Mouse (Mus musculus): ENCODE data around the gene Dusp18. TPM values are rescaled to one million over a fixed set of nuclear protein-coding genes. Genes with fewer than 3 reads are reported as not detected.

Dusp18 gene
- polyA plus RNA-seq, 2 experiments, result 0.16 to 0.20 TPM

DNA sequence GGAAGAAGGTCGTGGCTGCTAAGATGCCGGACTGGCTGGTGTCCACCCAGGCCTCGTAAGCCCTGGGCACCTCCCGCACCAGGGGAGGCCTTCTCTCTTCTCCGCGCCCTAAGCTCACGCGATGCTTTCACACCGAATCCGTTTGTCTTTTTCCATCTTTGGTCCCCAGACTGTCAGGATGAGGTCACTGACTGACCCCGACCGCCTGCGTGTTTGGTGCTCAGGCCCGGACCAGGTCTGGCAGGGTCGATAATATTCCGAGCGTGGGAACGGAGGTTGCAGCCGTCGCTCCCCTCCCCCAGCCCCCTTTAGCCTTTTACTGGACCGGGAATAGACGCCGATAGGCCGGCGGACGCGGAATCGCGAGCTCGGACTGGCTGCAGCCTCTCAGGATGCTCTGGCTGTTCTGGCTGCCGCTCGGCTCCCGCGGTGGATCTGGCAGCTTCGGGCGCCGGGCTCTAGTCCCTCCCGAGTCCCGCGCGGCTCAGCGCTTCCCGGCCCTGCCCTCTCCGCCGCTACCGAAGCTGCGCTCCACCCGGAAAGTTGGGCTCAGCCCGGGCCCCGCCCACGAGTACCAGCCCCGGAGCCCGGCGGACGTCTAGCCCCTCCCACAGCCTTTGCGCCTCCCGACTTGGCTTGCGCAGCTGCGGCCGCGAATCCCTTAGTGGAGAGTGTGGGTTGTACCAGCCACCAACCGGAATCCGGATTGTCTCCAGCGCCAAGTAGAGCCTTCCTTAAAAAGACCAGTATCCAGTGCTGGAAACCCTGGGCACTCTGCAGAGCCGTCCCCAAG is 18.5 kb downstream of the Dusp18 start:
- no peaks in the 10 kb centered on the region for H3K36me3 ChIP-seq (replicated peaks; ENCODE audit: control insufficient read depth, insufficient read depth, low read depth)
- no peak overlapping the region for H3K27ac ChIP-seq
- H3K27me3 ChIP-seq (ENCODE audit: control insufficient read depth, insufficient read depth, low read length), result peaks cover 27% of the 10 kb centered on the region
- peak overlapping the region; percentile 37 to 38 for H3K4me3 ChIP-seq (ENCODE audit: insufficient read depth in 1 of 2, low read depth in 2 of 2, low read length in 2 of 2)
- no peaks in the 10 kb centered on the region for H3K9me3 ChIP-seq (ENCODE audit: control insufficient read depth, low read length)
- under 1% methylated on average over 65 of the region's 65 CpGs for WGBS (ENCODE audit: insufficient replicate concordance)
- TF ChIP-seq CTCF (IDR thresholded peaks at IDR 0.05; ENCODE audit: low read depth) (no peak), EP300 (IDR thresholded peaks at IDR 0.05; ENCODE audit: low read depth) (no peak)
- DNase-seq (ENCODE audit: low read depth in 3 of 3, low spot score in 3 of 3) (peak; percentile 46 to 55 (median 48)), ATAC-seq (ENCODE audit: insufficient read depth) (peak; percentile 77)
- peak overlapping the region; percentile 58 for H3K4me2 ChIP-seq (ENCODE audit: low read depth)
- peaks cover 4 to 8% of the 10 kb centered on the region in 2 experiments; a peak in 3 of 4 replicates for H3K4me1 ChIP-seq (replicated peaks; ENCODE audit: control insufficient read depth in 2 of 2, insufficient read depth in 2 of 2, low read length in 1 of 2)
- no peak overlapping the region for H3K9ac ChIP-seq (replicated peaks)

DNA sequence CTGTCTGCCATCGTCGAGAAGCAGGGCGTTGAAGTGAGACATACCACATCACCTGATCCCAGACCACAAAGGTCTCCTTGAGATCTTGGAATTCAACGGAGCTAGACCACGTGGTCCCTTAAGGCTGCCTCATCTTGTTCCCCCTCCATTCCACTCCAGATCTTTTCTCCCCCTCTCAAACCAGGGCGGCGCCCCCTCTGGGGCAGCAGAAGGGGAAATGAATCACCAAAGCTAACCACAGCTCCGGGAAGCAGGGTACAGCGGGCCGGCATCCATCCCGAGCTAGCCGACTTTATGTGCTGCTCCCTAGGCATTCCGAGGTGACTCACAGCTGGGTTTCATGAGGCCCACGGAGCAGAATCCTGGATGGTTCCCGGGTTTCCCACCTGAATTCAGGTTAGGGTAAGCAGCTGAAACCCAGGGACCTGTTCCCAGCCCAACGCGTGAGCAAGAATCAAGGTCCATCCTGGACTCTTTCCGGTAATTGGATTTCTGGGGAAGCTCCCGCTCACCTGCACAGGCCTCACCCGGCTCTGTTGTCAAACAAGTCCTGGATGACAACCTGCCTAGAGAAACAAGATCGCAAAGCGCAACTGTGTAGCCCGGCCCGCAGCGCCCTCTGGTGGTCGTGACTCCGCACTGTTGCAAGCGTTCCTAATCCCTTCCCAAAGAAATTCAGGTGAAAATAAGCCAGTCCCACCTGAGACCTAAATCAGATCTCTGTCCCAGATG is 19.2 kb downstream of the Dusp18 start, which contains the start of gene Slc35e4:
Slc35e4 (minus strand) TSS at position 556 of the 732 bp plus-strand sequence.
- peaks cover 4 to 8% of the 10 kb centered on the region in 2 experiments; a peak in 3 of 4 replicates for H3K4me1 ChIP-seq (replicated peaks; ENCODE audit: control insufficient read depth in 2 of 2, insufficient read depth in 2 of 2, low read length in 1 of 2)
- ATAC-seq (ENCODE audit: insufficient read depth), result peak; percentile 32; the same call in 1 of the 2 replicates
- peak within 1 kb of the TSS; percentile 37 to 38 for H3K4me3 ChIP-seq (ENCODE audit: insufficient read depth in 1 of 2, low read depth in 2 of 2, low read length in 2 of 2)
- no peaks in the 10 kb centered on the region for H3K36me3 ChIP-seq (replicated peaks; ENCODE audit: control insufficient read depth, insufficient read depth, low read depth)
- H3K27ac ChIP-seq, result no peak within 1 kb of the TSS
- no peaks in the 10 kb centered on the region for H3K9me3 ChIP-seq (ENCODE audit: control insufficient read depth, low read length)
- peaks cover 27% of the 10 kb centered on the region for H3K27me3 ChIP-seq (ENCODE audit: control insufficient read depth, insufficient read depth, low read length)
- H3K9ac ChIP-seq (replicated peaks), result no peak within 1 kb of the TSS
- TF ChIP-seq CTCF (IDR thresholded peaks at IDR 0.05; ENCODE audit: low read depth) (peak; percentile 96), EP300 (IDR thresholded peaks at IDR 0.05; ENCODE audit: low read depth) (no peak)
- peak within 1 kb of the TSS; percentile 58 for H3K4me2 ChIP-seq (ENCODE audit: low read depth)
- under 1% methylated on average over 28 of the region's 28 CpGs for WGBS (ENCODE audit: insufficient replicate concordance)
- no peak for DNase-seq (ENCODE audit: low read depth in 3 of 3, low spot score in 3 of 3)

DNA sequence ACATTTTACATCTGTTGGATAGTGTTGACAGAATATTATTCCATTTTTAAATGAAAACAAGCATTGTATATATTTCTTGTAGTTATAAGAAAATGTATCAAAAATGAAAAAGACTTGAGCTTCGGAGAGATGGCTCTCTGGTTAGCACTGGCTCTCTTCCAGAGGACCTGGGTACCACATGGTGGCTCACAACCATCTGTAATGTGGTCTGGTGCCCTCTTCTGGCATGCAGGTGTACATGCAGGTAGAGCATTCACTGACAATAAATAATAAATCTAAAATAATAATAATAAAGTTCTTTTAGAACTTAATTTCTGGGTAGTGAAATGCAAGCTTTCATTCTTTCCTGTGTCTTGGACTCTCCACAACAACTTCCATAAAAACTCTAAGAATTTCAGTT is 23.7 kb downstream of the Dusp18 start:
- no peak overlapping the region for H3K4me2 ChIP-seq (ENCODE audit: low read depth)
- no peak overlapping the region for H3K4me3 ChIP-seq (ENCODE audit: insufficient read depth in 1 of 2, low read depth in 2 of 2, low read length in 2 of 2)
- H3K4me1 ChIP-seq (replicated peaks; ENCODE audit: control insufficient read depth in 2 of 2, insufficient read depth in 2 of 2, low read length in 1 of 2), result peaks cover 4 to 6% of the 10 kb centered on the region in 2 experiments; a peak in 3 of 4 replicates
- no peaks in the 10 kb centered on the region for H3K36me3 ChIP-seq (replicated peaks; ENCODE audit: control insufficient read depth, insufficient read depth, low read depth)
- peaks cover 7% of the 10 kb centered on the region for H3K27me3 ChIP-seq (ENCODE audit: control insufficient read depth, insufficient read depth, low read length)
- H3K9me3 ChIP-seq (ENCODE audit: control insufficient read depth, low read length), result no peaks in the 10 kb centered on the region
- peak; percentile 62 for TF ChIP-seq CTCF (IDR thresholded peaks at IDR 0.05; ENCODE audit: low read depth)
- TF ChIP-seq EP300 (IDR thresholded peaks at IDR 0.05; ENCODE audit: low read depth), result no peak
- no peak overlapping the region for H3K27ac ChIP-seq
- ATAC-seq (ENCODE audit: insufficient read depth) (no peak), DNase-seq (ENCODE audit: low read depth in 3 of 3, low spot score in 3 of 3) (no peak)
- WGBS (ENCODE audit: insufficient replicate concordance), result 29% methylated on average over 1 of the region's 1 CpGs
- H3K9ac ChIP-seq (replicated peaks), result no peak overlapping the region

DNA sequence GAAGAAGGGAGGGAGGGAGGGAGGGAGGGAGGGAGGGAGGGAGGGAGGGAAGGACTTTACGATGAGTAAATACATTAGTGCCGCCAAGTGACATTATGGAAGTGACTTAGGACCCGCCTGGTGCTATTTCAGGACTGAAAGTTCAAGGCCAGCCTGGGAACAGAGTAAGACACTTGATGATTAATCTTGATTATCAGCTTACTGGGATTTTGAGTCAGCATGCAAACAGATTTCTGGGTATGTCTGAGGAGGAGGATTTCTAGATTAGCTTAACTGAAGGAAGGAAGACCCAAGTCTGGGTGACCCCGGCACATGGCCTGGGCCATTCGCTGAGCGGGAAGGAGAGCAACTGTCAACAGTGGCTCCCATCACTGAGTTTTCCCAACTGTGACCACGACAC is 25.4 kb downstream of the Dusp18 start:
- ATAC-seq (ENCODE audit: insufficient read depth) (no peak), DNase-seq (ENCODE audit: low read depth in 3 of 3, low spot score in 3 of 3) (no peak)

More for the DNA sequence above, 25.4 kb downstream of the Dusp18 start:
- H3K4me2 ChIP-seq (ENCODE audit: low read depth), result no peak overlapping the region
- 82% methylated on average over 7 of the region's 7 CpGs for WGBS (ENCODE audit: insufficient replicate concordance)
- H3K27me3 ChIP-seq (ENCODE audit: control insufficient read depth, insufficient read depth, low read length), result no peaks in the 10 kb centered on the region
- no peak overlapping the region for H3K27ac ChIP-seq
- no peak for TF ChIP-seq EP300 (IDR thresholded peaks at IDR 0.05; ENCODE audit: low read depth)
- no peak for TF ChIP-seq CTCF (IDR thresholded peaks at IDR 0.05; ENCODE audit: low read depth)
- no peaks in the 10 kb centered on the region for H3K4me1 ChIP-seq (replicated peaks; ENCODE audit: control insufficient read depth in 2 of 2, insufficient read depth in 2 of 2, low read length in 1 of 2)
- H3K36me3 ChIP-seq (replicated peaks; ENCODE audit: control insufficient read depth, insufficient read depth, low read depth), result no peaks in the 10 kb centered on the region
- H3K9me3 ChIP-seq (ENCODE audit: control insufficient read depth, low read length), result no peaks in the 10 kb centered on the region
- no peak overlapping the region for H3K4me3 ChIP-seq (ENCODE audit: insufficient read depth in 1 of 2, low read depth in 2 of 2, low read length in 2 of 2)
- no peak overlapping the region for H3K9ac ChIP-seq (replicated peaks)
